Mouse (Mus musculus) intestine, postnatal 0 days (tissue): Measurements from ENCODE around the gene Ctso. TPM values are rescaled to one million over a fixed set of nuclear protein-coding genes. Genes with fewer than 3 reads are reported as not detected.

ENCODE experiments used
- ATAC-seq: fragments of 200-750 bp; cut with Nextera tagmentation; 2 replicates; pipeline ENCODE4 v1.8.0; 2017; ENCODE audit warnings: mild to moderate bottlenecking, moderate TSS enrichment, moderate library complexity
- H3K27ac ChIP-seq: fragments of 300-500 bp; sonication (generic); 2 replicates; pipeline ENCODE4 v1.5.1; 2014; ENCODE audit warnings: mild to moderate bottlenecking, low read depth, low read length, moderate library complexity
- H3K27me3 ChIP-seq: fragments of 300-500 bp; sonication (generic); replicated peaks from 2 replicates; pipeline ENCODE4 v1.6.1; 2014; ENCODE audit warnings: low read length, mixed read lengths; ENCODE audit not compliant: control insufficient read depth, insufficient read depth
- H3K36me3 ChIP-seq: fragments of 300-500 bp; sonication (generic); 2 replicates; pipeline ENCODE4 v1.6.1; 2014; ENCODE audit warnings: mild to moderate bottlenecking, moderate library complexity; ENCODE audit not compliant: control insufficient read depth, insufficient read depth
- H3K4me1 ChIP-seq: fragments of 300-500 bp; sonication (generic); replicated peaks from 2 replicates; pipeline ENCODE4 v1.6.1; 2014; ENCODE audit warnings: antibody characterized with exemption, low read length, mixed read lengths; ENCODE audit not compliant: control insufficient read depth, insufficient read depth
- H3K4me2 ChIP-seq: fragments of 300-500 bp; sonication (generic); replicated peaks from 2 replicates; pipeline ENCODE4 v1.6.1; 2014; ENCODE audit warnings: low read depth, mild to moderate bottlenecking, moderate library complexity
- H3K4me3 ChIP-seq: fragments of 300-500 bp; sonication (generic); 2 replicates; pipeline ENCODE4 v1.5.1; 2014; ENCODE audit warnings: low read depth, low read length
- H3K9ac ChIP-seq: fragments of 300-500 bp; sonication (generic); 2 replicates; pipeline ENCODE4 v1.6.1; 2014; ENCODE audit warnings: mild to moderate bottlenecking, low read depth, low read length
- H3K9me3 ChIP-seq: fragments of 300-500 bp; sonication (generic); 2 replicates; pipeline ENCODE4 v1.6.1; 2016; ENCODE audit warnings: mixed run types; ENCODE audit not compliant: control insufficient read depth
- CTCF ChIP-seq: sonication (generic); IDR thresholded peaks from 2 replicates; pipeline ENCODE4 v1.5.1; 2016; ENCODE audit warnings: low read depth, mild to moderate bottlenecking, control low read depth, antibody characterized with exemption, moderate library complexity
- WGBS: fragments of 180-500 bp; shearing (Covaris S2); extraction: QIAGEN DNeasy Blood & Tissue Kit; methylation state at CpG from one replicate; pipeline ENCODE4 v1.1.7; 2014; 5-methylcytosine and 5-hydroxymethylcytosine counted together
- polyA plus RNA-seq: library from polyadenylated mRNA; unstranded; fragments of >200 nt; fragmentation: Nextera tagmentation; extraction: Ambion mirVana; gene quantifications from 2 replicates; pipeline ENCODE4 v1.2.1, GENCODE M21; 2015

The Ctso gene
- polyA plus RNA-seq, 1 experiment from 2014 or later: 51.9 TPM

DNA sequence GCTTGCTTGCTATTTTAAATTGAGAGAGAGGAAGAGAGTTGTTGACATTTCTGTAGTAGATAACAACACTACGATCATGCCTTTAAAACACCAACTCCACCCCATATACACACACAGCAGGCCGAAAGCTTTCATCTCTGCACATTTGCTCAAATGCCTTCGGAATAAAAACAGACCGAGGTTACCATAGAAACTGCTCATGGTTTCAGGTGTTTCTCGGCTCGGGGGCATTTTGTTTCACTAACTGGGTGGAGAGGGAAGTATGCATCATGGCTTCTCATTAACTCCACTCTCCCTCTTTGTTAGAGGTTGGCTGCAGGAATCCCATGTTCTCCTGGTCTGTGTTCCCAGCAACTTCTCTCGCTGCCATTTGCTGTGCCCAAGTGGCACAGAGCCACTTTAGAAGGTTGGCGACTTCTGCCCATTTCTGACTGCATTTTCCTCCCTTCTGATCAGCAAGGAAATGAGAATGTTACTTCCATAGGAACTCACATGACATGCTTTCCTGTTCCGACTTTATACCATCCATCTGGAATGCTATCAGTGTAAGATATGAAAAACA lies 5.6 kb upstream of the Ctso start:
- no peak for ATAC-seq
- H3K27me3 ChIP-seq: no peaks in the 10 kb centered on the region
- no peak overlapping the region for H3K4me2 ChIP-seq
- no peak overlapping the region for H3K9ac ChIP-seq
- no peaks in the 10 kb centered on the region for H3K9me3 ChIP-seq
- no peak overlapping the region for H3K4me3 ChIP-seq
- 42% methylated on average over 9 of the region's 9 CpGs for WGBS
- no peak for TF ChIP-seq CTCF
- no peaks in the 10 kb centered on the region for H3K36me3 ChIP-seq
- H3K4me1 ChIP-seq: no peaks in the 10 kb centered on the region
- H3K27ac ChIP-seq: no peak overlapping the region

GRCm38 (mm10) chr3:81929073-81929472 lies 3.3 kb upstream of the Ctso start:
- Histone ChIP-seq H3K4me3 (no peak overlapping the region), H3K4me1 (no peaks in the 10 kb centered on the region), H3K27me3 (no peaks in the 10 kb centered on the region), H3K9me3 (no peaks in the 10 kb centered on the region), H3K9ac (no peak overlapping the region), H3K36me3 (no peaks in the 10 kb centered on the region), H3K4me2 (no peak overlapping the region), H3K27ac (no peak overlapping the region)
- ATAC-seq: no peak
- TF ChIP-seq CTCF: no peak
- 87% methylated on average over 1 of the region's 1 CpGs for WGBS

- no peak for ATAC-seq
- no peak overlapping the region for H3K27ac ChIP-seq
- H3K4me3 ChIP-seq: no peak overlapping the region
- H3K27me3 ChIP-seq: no peaks in the 10 kb centered on the region
- WGBS: 64% methylated on average over 3 of the region's 3 CpGs
- no peaks in the 10 kb centered on the region for H3K4me1 ChIP-seq
- no peak overlapping the region for H3K9ac ChIP-seq
- no peaks in the 10 kb centered on the region for H3K9me3 ChIP-seq
- no peaks in the 10 kb centered on the region for H3K36me3 ChIP-seq
- TF ChIP-seq CTCF: no peak
- no peak overlapping the region for H3K4me2 ChIP-seq
Measured at GRCm38 (mm10) chr3:81931695-81932094, 706 bp upstream of the Ctso start.

GRCm38 (mm10) chr3:81933348-81933747 lies 947 bp downstream of the Ctso start:
- no peak for ATAC-seq

DNA sequence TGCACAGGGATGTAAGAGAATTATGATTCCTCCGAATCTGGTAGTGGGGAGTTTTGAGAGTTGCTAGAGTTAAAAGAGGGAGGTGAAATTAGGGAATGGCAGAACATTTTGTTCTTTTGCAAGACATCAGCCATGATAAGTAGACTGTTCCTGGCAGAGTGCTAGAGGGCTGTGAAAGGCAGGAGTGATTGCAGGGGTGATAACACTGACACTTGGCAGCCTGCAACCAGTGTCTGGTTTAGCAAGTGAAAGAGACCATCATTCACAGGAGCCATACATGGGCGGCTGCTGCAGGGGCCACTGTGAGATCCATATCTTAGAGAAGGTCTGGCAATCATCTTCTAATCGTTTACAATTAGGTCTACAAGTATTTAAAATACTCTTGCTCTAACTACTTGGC lies 6.5 kb downstream of the Ctso start:
- Histone ChIP-seq H3K4me3 (no peak overlapping the region), H3K4me2 (no peak overlapping the region), H3K9ac (no peak overlapping the region), H3K27ac (no peak overlapping the region), H3K36me3 (peaks cover 4% of the 10 kb centered on the region; the same call in 1 of the 2 replicates), H3K27me3 (no peaks in the 10 kb centered on the region), H3K9me3 (no peaks in the 10 kb centered on the region), H3K4me1 (no peaks in the 10 kb centered on the region)
- 37% methylated on average over 3 of the region's 3 CpGs for WGBS
- TF ChIP-seq CTCF: no peak
- no peak for ATAC-seq

More at GRCm38 (mm10) chr3:81933348-81933747, 947 bp downstream of the Ctso start:
- H3K4me1 ChIP-seq: no peaks in the 10 kb centered on the region
- H3K9ac ChIP-seq: no peak overlapping the region
- H3K9me3 ChIP-seq: no peaks in the 10 kb centered on the region
- H3K36me3 ChIP-seq: no peaks in the 10 kb centered on the region
- 79% methylated on average over 4 of the region's 4 CpGs for WGBS
- peak overlapping the region; percentile 61 for H3K4me2 ChIP-seq
- peak overlapping the region; percentile 93 for H3K4me3 ChIP-seq
- TF ChIP-seq CTCF: no peak
- H3K27ac ChIP-seq: peak overlapping the region; percentile 98; the same call in 1 of the 2 replicates
- no peaks in the 10 kb centered on the region for H3K27me3 ChIP-seq

GRCm38 (mm10) chr3:81942341-81942740 lies 9.9 kb downstream of the Ctso start:
- Histone ChIP-seq H3K4me1 (no peaks in the 10 kb centered on the region), H3K4me2 (no peak overlapping the region), H3K9ac (no peak overlapping the region), H3K9me3 (no peaks in the 10 kb centered on the region), H3K4me3 (no peak overlapping the region), H3K36me3 (peaks cover 9% of the 10 kb centered on the region; the same call in 1 of the 2 replicates), H3K27ac (0 out of 2 replicates have a peak overlapping the region, but pooled peaks have one; percentile 54), H3K27me3 (no peaks in the 10 kb centered on the region)
- WGBS: 58% methylated on average over 3 of the region's 3 CpGs
- TF ChIP-seq CTCF: no peak
- peak; percentile 63; the same call in 1 of the 2 replicates for ATAC-seq

DNA sequence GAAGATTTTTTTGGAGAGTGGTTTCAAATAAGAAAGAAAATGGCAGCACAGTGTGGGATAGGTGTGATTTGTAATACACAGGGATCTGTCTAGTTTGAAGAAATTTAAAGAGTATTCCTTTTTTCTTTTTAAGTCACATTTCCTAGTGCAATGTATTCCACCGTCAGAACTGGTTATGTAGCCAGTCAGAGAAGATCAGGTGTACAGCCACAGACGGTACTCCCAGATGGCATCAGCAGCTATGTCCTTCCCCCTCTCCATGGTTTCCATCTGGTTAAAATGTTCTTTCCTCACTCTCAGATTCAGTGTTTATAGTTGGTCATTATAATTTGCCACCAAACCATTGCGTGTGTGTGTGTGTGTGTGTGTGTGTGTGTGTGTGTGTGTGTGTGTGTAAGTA lies 10.7 kb downstream of the Ctso start:
- TF ChIP-seq CTCF: no peak
- Histone ChIP-seq H3K36me3 (peaks cover 10% of the 10 kb centered on the region; the same call in 1 of the 2 replicates), H3K9ac (no peak overlapping the region), H3K4me2 (no peak overlapping the region), H3K27me3 (no peaks in the 10 kb centered on the region), H3K4me3 (no peak overlapping the region), H3K27ac (no peak overlapping the region), H3K4me1 (no peaks in the 10 kb centered on the region), H3K9me3 (no peaks in the 10 kb centered on the region)
- WGBS: 97% methylated on average over 3 of the region's 3 CpGs
- ATAC-seq: no peak
